Mouse (Mus musculus) midbrain, postnatal 0 days (tissue): ENCODE measurements around the gene Abcd3. TPM values are rescaled to one million over a fixed set of nuclear protein-coding genes. Genes with fewer than 3 reads are reported as not detected.

Experiments
- ATAC-seq: fragments of 200-750 bp; cut with Nextera tagmentation; 2 replicates; pipeline ENCODE4 v1.8.0; 2017; ENCODE audit warnings: moderate number of reproducible peaks, mild to moderate bottlenecking, moderate TSS enrichment, moderate library complexity; ENCODE audit not compliant: low FRiP score
- DNase-seq: peaks from one replicate; pipeline ENCODE4 v3.0.0-alpha.2; 2015; ENCODE audit warnings: low spot score
- H3K27ac ChIP-seq: fragments of 300-500 bp; sonication (generic); 2 replicates; pipeline ENCODE4 v1.5.1; 2014; ENCODE audit warnings: low read depth, mild to moderate bottlenecking, low read length, mixed read lengths
- H3K27me3 ChIP-seq: fragments of 300-500 bp; sonication (generic); 2 replicates; pipeline ENCODE4 v1.6.1; 2014; ENCODE audit warnings: low read length, control low read depth, mixed read lengths; ENCODE audit not compliant: insufficient read depth
- H3K36me3 ChIP-seq: fragments of 300-500 bp; sonication (generic); 2 replicates; pipeline ENCODE4 v1.6.1; 2014; ENCODE audit warnings: low read length, control low read depth, mixed read lengths; ENCODE audit not compliant: insufficient read depth
- H3K4me1 ChIP-seq: fragments of 300-500 bp; sonication (generic); 2 replicates; pipeline ENCODE4 v1.6.1; 2014; ENCODE audit warnings: mild to moderate bottlenecking, control low read depth, antibody characterized with exemption, low read length, mixed read lengths; ENCODE audit not compliant: insufficient read depth
- H3K4me2 ChIP-seq: fragments of 300-500 bp; sonication (generic); 2 replicates; pipeline ENCODE4 v1.6.1; 2014; ENCODE audit warnings: low read depth, mild to moderate bottlenecking, low read length, mixed read lengths; ENCODE audit not compliant: poor library complexity, severe bottlenecking
- H3K4me3 ChIP-seq: fragments of 300-500 bp; sonication (generic); 2 replicates; pipeline ENCODE4 v1.5.1; 2014; ENCODE audit warnings: low read depth, mild to moderate bottlenecking, low read length, moderate library complexity
- H3K9ac ChIP-seq: fragments of 300-500 bp; sonication (generic); replicated peaks from 2 replicates; pipeline ENCODE4 v1.6.1; 2014; ENCODE audit warnings: mild to moderate bottlenecking, low read length, moderate library complexity, mixed read lengths; ENCODE audit not compliant: poor library complexity, severe bottlenecking
- H3K9me3 ChIP-seq: fragments of 300-500 bp; sonication (generic); 2 replicates; pipeline ENCODE4 v1.6.1; 2016; ENCODE audit warnings: low read length, control low read depth
- CTCF ChIP-seq: IDR thresholded peaks from 2 replicates; pipeline ENCODE4 v1.5.1; 2016; ENCODE audit warnings: antibody characterized with exemption, mild to moderate bottlenecking
- WGBS: fragments of 180-500 bp; shearing (Covaris S2); extraction: QIAGEN DNeasy Blood & Tissue Kit; methylation state at CpG from one replicate; pipeline ENCODE4 v1.1.7; 2014; 5-methylcytosine and 5-hydroxymethylcytosine counted together
- polyA plus RNA-seq: library from polyadenylated mRNA; unstranded; fragments of >200 nt; fragmentation: Nextera tagmentation; extraction: Ambion mirVana; gene quantifications from 2 replicates; pipeline ENCODE4 v1.2.1, GENCODE M21; 2015
- total RNA-seq: library from RNA; depleted of rRNA; stranded (reverse); fragments of >200 nt; gene quantifications from 2 replicates; pipeline ENCODE4 v1.2.3, GENCODE M21; 2014

The Abcd3 gene
- total and polyA plus RNA-seq, 2 experiments from 2014 or later, result 51.1 to 77.5 TPM

DNA sequence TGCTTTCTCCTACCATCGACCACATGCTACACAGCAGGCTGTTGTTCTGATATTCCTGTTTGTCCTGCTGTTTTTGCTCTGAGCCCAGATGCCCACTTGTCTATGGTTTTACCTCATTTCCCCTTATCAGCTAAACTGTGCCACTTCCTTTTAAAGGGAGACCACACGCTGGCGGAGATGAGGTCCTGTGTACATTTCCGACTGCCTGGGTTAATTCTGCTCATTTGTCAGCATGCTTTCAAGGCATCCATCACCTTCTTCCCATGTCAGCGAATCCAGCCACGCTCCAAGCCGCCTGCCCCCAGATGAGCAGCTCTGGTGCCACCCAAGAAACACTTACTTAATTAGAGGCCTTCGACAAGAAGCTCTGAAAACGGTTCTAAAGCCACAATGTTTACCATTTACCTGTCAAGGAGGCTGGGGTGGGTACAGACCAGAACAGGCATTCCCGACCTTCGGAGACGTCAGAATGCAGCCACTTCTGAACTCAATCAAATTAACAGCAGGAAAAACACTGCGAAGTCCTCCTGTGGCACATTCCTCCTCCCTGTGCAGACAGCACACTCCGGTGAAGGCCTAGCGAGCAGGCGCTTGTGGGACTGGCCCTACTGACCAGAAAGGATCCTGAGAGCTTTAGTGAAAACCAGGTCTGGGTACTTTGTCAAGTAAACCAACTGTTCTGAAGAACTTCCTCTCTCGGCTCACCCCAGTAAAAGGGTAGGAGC, 75.5 kb downstream of the Abcd3 start:
- Histone ChIP-seq H3K4me2 (no peak overlapping the region), H3K36me3 (0 out of 2 replicates have a peak, but pooled peaks cover 4% of the 10 kb centered on the region), H3K4me1 (no peaks in the 10 kb centered on the region), H3K27me3 (no peaks in the 10 kb centered on the region), H3K9ac (no peak overlapping the region), H3K9me3 (no peaks in the 10 kb centered on the region), H3K27ac (no peak overlapping the region), H3K4me3 (no peak overlapping the region)
- DNase-seq (no peak), ATAC-seq (no peak)
- TF ChIP-seq CTCF, result no peak
- WGBS, result 80% methylated on average over 17 of the region's 17 CpGs

DNA sequence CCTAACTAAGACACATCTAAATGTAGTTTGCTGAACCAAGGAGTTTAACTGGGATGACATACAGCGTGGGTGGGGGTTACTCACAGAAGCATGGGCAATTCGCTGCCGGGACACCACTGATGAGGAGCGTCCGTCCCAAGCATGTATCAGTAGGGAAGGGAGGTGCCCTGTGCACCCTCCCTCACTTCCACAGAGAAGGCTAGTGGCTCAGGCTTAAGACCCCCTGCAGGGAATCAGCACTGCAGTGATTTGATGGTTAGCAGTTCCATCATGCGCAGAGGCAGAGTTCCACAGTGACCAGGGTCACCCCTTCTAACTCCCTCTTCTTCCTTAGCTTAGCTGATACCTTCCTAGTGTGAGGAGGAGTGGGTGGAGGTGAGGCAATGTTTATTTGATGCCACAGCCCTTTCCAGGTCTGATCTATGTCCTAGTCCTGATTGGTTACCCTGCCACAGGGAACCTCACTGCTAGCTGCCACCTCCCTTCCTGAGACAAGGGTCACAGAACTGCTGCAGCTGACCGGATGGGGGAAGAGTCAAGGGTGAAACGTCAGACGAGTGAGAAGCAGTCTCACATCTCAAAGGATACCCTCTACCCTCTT, 76.3 kb downstream of the Abcd3 start:
- H3K27ac ChIP-seq, result no peak overlapping the region
- no peak overlapping the region for H3K9ac ChIP-seq
- no peak overlapping the region for H3K4me2 ChIP-seq
- ATAC-seq (no peak), DNase-seq (no peak)
- no peaks in the 10 kb centered on the region for H3K4me1 ChIP-seq
- no peak overlapping the region for H3K4me3 ChIP-seq
- 0 out of 2 replicates have a peak, but pooled peaks cover 8% of the 10 kb centered on the region for H3K36me3 ChIP-seq
- WGBS, result 81% methylated on average over 9 of the region's 9 CpGs
- H3K27me3 ChIP-seq, result no peaks in the 10 kb centered on the region
- H3K9me3 ChIP-seq, result no peaks in the 10 kb centered on the region
- TF ChIP-seq CTCF, result no peak

DNA sequence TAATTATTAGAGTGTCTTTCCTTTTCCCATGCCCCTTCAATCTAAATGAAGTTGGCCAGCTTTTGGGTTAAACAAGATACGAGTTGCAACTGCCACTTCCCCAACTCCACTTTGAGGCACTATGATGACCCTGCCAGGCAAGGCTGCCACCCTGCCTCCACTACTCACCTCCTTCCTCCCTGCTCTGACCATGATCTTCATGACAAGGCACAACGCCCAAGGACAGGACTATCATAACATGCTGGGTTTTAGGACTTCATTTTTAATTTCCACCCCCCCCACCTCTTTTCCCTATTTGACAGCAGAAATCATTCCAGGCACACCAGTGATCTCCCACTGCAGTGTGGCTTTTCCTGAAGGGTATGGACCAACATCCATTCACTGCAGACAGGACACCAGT, 77.2 kb downstream of the Abcd3 start:
- Histone ChIP-seq H3K36me3 (peaks cover 14% of the 10 kb centered on the region; the same call in 1 of the 2 replicates), H3K4me2 (no peak overlapping the region), H3K4me3 (no peak overlapping the region), H3K27ac (no peak overlapping the region), H3K9me3 (no peaks in the 10 kb centered on the region), H3K27me3 (no peaks in the 10 kb centered on the region), H3K4me1 (no peaks in the 10 kb centered on the region), H3K9ac (no peak overlapping the region)
- no peak for TF ChIP-seq CTCF
- WGBS, result 68% methylated on average over 2 of the region's 2 CpGs
- no peak for DNase-seq
- no peak for ATAC-seq

DNA sequence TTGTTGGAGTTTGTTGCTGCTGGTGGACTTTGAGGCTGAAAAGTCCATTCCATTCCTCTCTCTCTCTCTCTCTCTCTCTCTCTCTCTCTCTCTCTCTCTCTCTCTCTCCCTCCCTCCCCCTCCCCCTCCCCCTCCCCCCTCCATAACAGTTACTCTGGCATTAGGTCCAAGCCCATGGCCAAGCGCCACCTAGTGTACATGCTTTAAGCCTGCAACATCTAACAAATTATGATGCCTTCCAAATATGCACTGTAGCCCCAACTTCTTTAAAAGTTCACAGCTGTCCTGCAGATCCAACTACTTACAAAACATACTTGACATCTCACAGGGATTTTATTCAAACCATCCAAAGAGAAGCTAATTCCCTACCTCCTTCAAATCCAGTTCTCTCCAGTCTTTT, 77.6 kb downstream of the Abcd3 start:
- ATAC-seq, result no peak
- no peaks in the 10 kb centered on the region for H3K27me3 ChIP-seq
- H3K36me3 ChIP-seq, result peaks cover 18% of the 10 kb centered on the region
- peak; percentile 69 for TF ChIP-seq CTCF
- H3K9ac ChIP-seq, result no peak overlapping the region
- 18% methylated on average over 1 of the region's 1 CpGs for WGBS
- H3K4me3 ChIP-seq, result no peak overlapping the region
- DNase-seq, result peak; percentile 64
- H3K4me2 ChIP-seq, result no peak overlapping the region
- H3K27ac ChIP-seq, result no peak overlapping the region
- H3K9me3 ChIP-seq, result no peaks in the 10 kb centered on the region
- no peaks in the 10 kb centered on the region for H3K4me1 ChIP-seq

DNA sequence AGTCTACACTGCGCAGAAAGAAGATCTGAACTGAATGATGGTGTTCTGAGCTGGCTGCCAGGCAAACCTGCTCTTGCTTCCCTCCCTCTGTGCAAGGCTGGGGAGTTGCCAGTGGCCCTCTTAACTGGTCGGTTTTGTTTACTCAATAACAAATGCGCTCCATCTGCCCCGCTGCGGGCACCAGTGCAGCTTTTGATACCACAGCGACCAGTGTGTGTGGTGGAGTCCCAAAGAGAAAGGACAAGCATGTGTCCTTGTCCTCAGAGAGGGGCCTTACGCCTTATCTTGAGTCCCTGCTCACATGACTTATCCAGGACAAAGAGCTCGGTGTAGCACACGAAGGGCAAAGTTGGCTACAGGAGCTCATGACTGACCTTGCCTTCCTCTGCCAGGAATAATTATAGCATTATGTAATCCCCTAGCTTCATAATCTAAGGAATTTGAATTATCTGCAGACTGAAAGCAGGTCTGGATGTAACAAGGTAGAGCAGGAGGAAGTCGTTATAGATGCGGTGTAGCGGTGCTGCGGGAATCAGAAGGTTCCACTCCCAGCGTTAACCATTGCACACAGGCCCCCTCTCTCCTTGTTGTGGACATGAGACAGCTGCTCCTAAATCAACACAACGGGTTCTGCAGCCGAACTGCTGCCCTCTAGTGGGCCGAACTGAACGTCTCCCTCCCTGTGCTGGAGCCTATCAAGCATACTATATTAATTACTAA, 78.9 kb downstream of the Abcd3 start:
- H3K4me3 ChIP-seq, result no peak overlapping the region
- WGBS, result 30% methylated on average over 18 of the region's 18 CpGs
- H3K27me3 ChIP-seq, result no peaks in the 10 kb centered on the region
- no peak overlapping the region for H3K9ac ChIP-seq
- no peak overlapping the region for H3K4me2 ChIP-seq
- ATAC-seq (peak; percentile 81), DNase-seq (peak; percentile 86)
- TF ChIP-seq CTCF, result peak; percentile 90
- H3K36me3 ChIP-seq, result peaks cover 27% of the 10 kb centered on the region
- no peaks in the 10 kb centered on the region for H3K9me3 ChIP-seq
- no peak overlapping the region for H3K27ac ChIP-seq
- no peaks in the 10 kb centered on the region for H3K4me1 ChIP-seq

DNA sequence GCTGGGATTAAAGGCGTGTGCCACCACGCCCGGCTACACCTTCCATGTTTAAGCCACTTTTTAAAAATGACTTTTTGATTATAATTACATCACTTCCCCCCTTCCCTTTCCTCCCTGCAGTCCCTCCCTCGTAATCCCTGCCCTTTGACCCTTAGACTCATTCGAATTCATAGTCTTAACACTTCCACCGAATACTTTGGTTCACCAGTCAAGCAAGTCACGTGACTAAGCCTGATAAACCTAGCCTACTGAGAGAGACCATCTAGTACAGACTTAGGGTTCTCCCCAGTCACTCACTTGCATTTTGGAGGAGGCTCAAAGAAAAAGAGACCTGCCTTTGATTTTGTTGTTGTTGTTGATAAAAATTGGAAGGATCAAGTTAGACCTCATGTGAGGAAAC, 79.6 kb downstream of the Abcd3 start:
- no peak overlapping the region for H3K27ac ChIP-seq
- no peak overlapping the region for H3K4me3 ChIP-seq
- DNase-seq, result no peak
- H3K27me3 ChIP-seq, result no peaks in the 10 kb centered on the region
- no peak for TF ChIP-seq CTCF
- no peaks in the 10 kb centered on the region for H3K9me3 ChIP-seq
- no peak overlapping the region for H3K4me2 ChIP-seq
- H3K4me1 ChIP-seq, result no peaks in the 10 kb centered on the region
- 65% methylated on average over 7 of the region's 7 CpGs for WGBS
- peaks cover 27% of the 10 kb centered on the region for H3K36me3 ChIP-seq
- H3K9ac ChIP-seq, result no peak overlapping the region
- ATAC-seq, result no peak
